11 mouse cellular contexts compared by ENCODE assay signal in the genomic region with DNA sequence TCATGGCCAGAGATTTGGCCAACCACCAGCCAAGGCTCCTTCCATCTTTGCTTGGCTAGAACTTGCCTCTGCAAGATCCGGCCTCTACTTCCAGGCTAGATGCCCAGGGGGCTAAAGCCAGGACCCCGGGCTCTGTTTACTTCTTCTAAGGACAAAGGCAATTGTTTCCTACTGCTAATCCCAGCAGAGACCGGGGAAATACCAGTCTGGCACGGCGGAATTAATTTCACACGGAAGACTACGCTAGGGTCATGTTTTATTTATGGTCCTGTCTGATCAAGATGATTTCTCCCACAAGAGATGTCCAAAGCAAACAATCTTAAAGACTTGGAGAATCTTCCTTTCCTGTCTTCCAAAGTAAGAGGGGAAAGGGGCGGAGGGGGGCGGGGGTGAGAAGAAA. TPM values are rescaled to one million over a fixed set of nuclear protein-coding genes. Genes with fewer than 3 reads are reported as not detected.
DNase-seq lines count a peak whose midpoint lies in the region; ATAC-seq lines count a peak whose summit lies in the region.
"Had no signal": no experiment of that assay in that cellular context is flagged by ENCODE, and none has a peak within 500 bp of the region (broad histone marks: within the 10 kb centered on the region; RNA-seq: fewer than 3 reads in every experiment).

No protein-coding gene starts in this region.

- H3K4me1 ChIP-seq in neural tube, embryonic 11.5 days (ENCODE audit: control insufficient read depth, insufficient read depth, low read length), result peaks cover 6% of the 10 kb centered on the region
- H3K4me1 ChIP-seq in limb, embryonic 15.5 days, result peaks cover 32% of the 10 kb centered on the region

- no peak overlapping the region for H3K27ac ChIP-seq in neural tube, embryonic 11.5 days (ENCODE audit: low read depth, low read length)
- no peak overlapping the region for H3K27ac ChIP-seq in limb, embryonic 15.5 days

- H3K4me2 ChIP-seq in neural tube, embryonic 11.5 days (ENCODE audit: low read depth), result peak overlapping the region; percentile 89
- peak overlapping the region; percentile 95 for H3K4me2 ChIP-seq in limb, embryonic 15.5 days

- ATAC-seq in neural tube, embryonic 11.5 days (ENCODE audit: insufficient read depth, low FRiP score, low TSS enrichment), result no peak
- ATAC-seq in limb, embryonic 15.5 days (ENCODE audit: insufficient number of reproducible peaks, low FRiP score, low TSS enrichment, low read depth), result no peak
- no peak for ATAC-seq in megakaryocyte-erythroid progenitor cell, adult 5-6 weeks (replicated peaks; ENCODE audit: low FRiP score, low TSS enrichment, poor library complexity, severe bottlenecking)

- peak; percentile 35 for DNase-seq in embryo, embryonic 10.5 days (ENCODE audit: low spot score)
- DNase-seq in embryo, embryonic 10 days (ENCODE audit: low spot score), result no peak
- no peak for DNase-seq in neural tube, embryonic 11.5 days (ENCODE audit: low spot score)
- DNase-seq in neural tube, embryonic 10.5 days (ENCODE audit: extremely low spot score, low spot score), result no peak
- DNase-seq in liver, result no peak
- DNase-seq in natural killer cell, adult 2 months (ENCODE audit: low spot score in 2 of 2), result no peak
- DNase-seq: cerebellum, adult 18-20 months; lung, postnatal 36 days; right cerebral cortex, postnatal 25 days had no signal

- H3K9me3 ChIP-seq in neural tube, embryonic 11.5 days (ENCODE audit: control insufficient read depth, low read length), result no peaks in the 10 kb centered on the region
- no peaks in the 10 kb centered on the region for H3K9me3 ChIP-seq in limb, embryonic 15.5 days

- H3K4me3 ChIP-seq in neural tube, embryonic 11.5 days (ENCODE audit: low read depth, low read length), result peak overlapping the region; percentile 52; the same call in 1 of the 2 replicates
- H3K4me3 ChIP-seq in limb, embryonic 15.5 days, result peak overlapping the region; percentile 76

- no peak overlapping the region for H3K9ac ChIP-seq in neural tube, embryonic 11.5 days (ENCODE audit: low read length)
- no peak overlapping the region for H3K9ac ChIP-seq in limb, embryonic 15.5 days

- WGBS in neural tube, embryonic 11.5 days, result 9% methylated on average over 9 of the region's 9 CpGs
- WGBS in limb, embryonic 15.5 days, result 17% methylated on average over 9 of the region's 9 CpGs

- H3K27me3 ChIP-seq in neural tube, embryonic 11.5 days (ENCODE audit: control insufficient read depth, insufficient read depth, low read length), result peaks cover 27% of the 10 kb centered on the region
- peaks cover 30% of the 10 kb centered on the region for H3K27me3 ChIP-seq in limb, embryonic 15.5 days

- H3K36me3 ChIP-seq in neural tube, embryonic 11.5 days (ENCODE audit: control insufficient read depth, insufficient read depth, low read length), result no peaks in the 10 kb centered on the region
- no peaks in the 10 kb centered on the region for H3K36me3 ChIP-seq in limb, embryonic 15.5 days

RNA-seq across cellular contexts. Expression of a gene that starts 1.6 kb away (rescaled TPM):
- polyA plus RNA-seq in neural tube, embryonic 11.5 days (2014; fragmentation: Nextera tagmentation; extraction: Ambion mirVana), result 19.5 and 19.7 TPM in 2 replicates
- 25.3 and 26.3 TPM in 2 replicates for polyA plus RNA-seq in limb, embryonic 15.5 days (2015; fragmentation: Nextera tagmentation; extraction: Ambion mirVana)
- 35.8 and 40.9 TPM in 2 replicates for total RNA-seq in megakaryocyte-erythroid progenitor cell, adult 5-6 weeks (2014; fragmentation: Nextera tagmentation)
- 10.9 and 18.4 TPM in 2 replicates for total RNA-seq in megakaryocyte-erythroid progenitor cell, adult 5-6 weeks (2017)
